Mouse (Mus musculus) intestine, postnatal 0 days (tissue): ENCODE data around the gene Osbpl7. TPM values are rescaled to one million over a fixed set of nuclear protein-coding genes. Genes with fewer than 3 reads are reported as not detected.

ENCODE experiments used
- ATAC-seq: fragments of 200-750 bp; cut with Nextera tagmentation; 2 replicates; pipeline ENCODE4 v1.8.0; 2017; ENCODE audit warnings: mild to moderate bottlenecking, moderate TSS enrichment, moderate library complexity
- H3K27ac ChIP-seq: fragments of 300-500 bp; sonication (generic); 2 replicates; pipeline ENCODE4 v1.5.1; 2014; ENCODE audit warnings: mild to moderate bottlenecking, low read depth, low read length, moderate library complexity
- H3K27me3 ChIP-seq: fragments of 300-500 bp; sonication (generic); replicated peaks from 2 replicates; pipeline ENCODE4 v1.6.1; 2014; ENCODE audit warnings: low read length, mixed read lengths; ENCODE audit not compliant: control insufficient read depth, insufficient read depth
- H3K36me3 ChIP-seq: fragments of 300-500 bp; sonication (generic); 2 replicates; pipeline ENCODE4 v1.6.1; 2014; ENCODE audit warnings: mild to moderate bottlenecking, moderate library complexity; ENCODE audit not compliant: control insufficient read depth, insufficient read depth
- H3K4me1 ChIP-seq: fragments of 300-500 bp; sonication (generic); replicated peaks from 2 replicates; pipeline ENCODE4 v1.6.1; 2014; ENCODE audit warnings: antibody characterized with exemption, low read length, mixed read lengths; ENCODE audit not compliant: control insufficient read depth, insufficient read depth
- H3K4me2 ChIP-seq: fragments of 300-500 bp; sonication (generic); replicated peaks from 2 replicates; pipeline ENCODE4 v1.6.1; 2014; ENCODE audit warnings: low read depth, mild to moderate bottlenecking, moderate library complexity
- H3K4me3 ChIP-seq: fragments of 300-500 bp; sonication (generic); 2 replicates; pipeline ENCODE4 v1.5.1; 2014; ENCODE audit warnings: low read depth, low read length
- H3K9ac ChIP-seq: fragments of 300-500 bp; sonication (generic); 2 replicates; pipeline ENCODE4 v1.6.1; 2014; ENCODE audit warnings: mild to moderate bottlenecking, low read depth, low read length
- H3K9me3 ChIP-seq: fragments of 300-500 bp; sonication (generic); 2 replicates; pipeline ENCODE4 v1.6.1; 2016; ENCODE audit warnings: mixed run types; ENCODE audit not compliant: control insufficient read depth
- CTCF ChIP-seq: sonication (generic); IDR thresholded peaks from 2 replicates; pipeline ENCODE4 v1.5.1; 2016; ENCODE audit warnings: low read depth, mild to moderate bottlenecking, control low read depth, antibody characterized with exemption, moderate library complexity
- WGBS: fragments of 180-500 bp; shearing (Covaris S2); extraction: QIAGEN DNeasy Blood & Tissue Kit; methylation state at CpG from one replicate; pipeline ENCODE4 v1.1.7; 2014; 5-methylcytosine and 5-hydroxymethylcytosine counted together
- microRNA-seq: library from miRNA; unstranded; fragments of <30 nt; microRNA quantifications from one replicate; pipeline ENCODE4, GENCODE M21; 2016
- polyA plus RNA-seq: library from polyadenylated mRNA; unstranded; fragments of >200 nt; fragmentation: Nextera tagmentation; extraction: Ambion mirVana; gene quantifications from 2 replicates; pipeline ENCODE4 v1.2.1, GENCODE M21; 2015

The Osbpl7 gene
- polyA plus RNA-seq, 1 experiment from 2014 or later = 10.6 TPM

DNA sequence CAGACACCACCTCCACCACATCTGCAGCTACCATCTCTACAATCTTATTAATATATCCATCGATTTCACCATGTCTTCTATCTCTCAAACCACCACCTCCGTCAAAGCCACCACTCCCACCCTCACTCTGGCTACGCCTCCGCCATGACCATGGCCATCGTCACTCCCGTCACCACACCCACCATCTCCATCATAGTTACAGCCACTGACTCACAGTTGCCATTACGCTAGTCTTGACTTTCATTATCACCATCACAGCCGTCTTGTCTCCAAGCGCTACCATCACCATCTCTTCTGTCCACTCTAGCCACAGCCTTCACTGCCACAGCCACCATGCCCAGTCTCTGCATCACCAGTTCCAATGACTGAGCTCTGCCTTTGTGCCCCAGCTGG is 53.7 kb downstream of the Osbpl7 start:
- Histone ChIP-seq H3K27me3 (peaks cover 18% of the 10 kb centered on the region; the same call in 1 of the 2 replicates), H3K9me3 (no peaks in the 10 kb centered on the region), H3K9ac (no peak overlapping the region), H3K4me2 (no peak overlapping the region), H3K36me3 (no peaks in the 10 kb centered on the region), H3K27ac (no peak overlapping the region), H3K4me1 (no peaks in the 10 kb centered on the region), H3K4me3 (no peak overlapping the region)
- TF ChIP-seq CTCF = no peak
- no peak for ATAC-seq
- WGBS = 93% methylated on average over 9 of the region's 9 CpGs

DNA sequence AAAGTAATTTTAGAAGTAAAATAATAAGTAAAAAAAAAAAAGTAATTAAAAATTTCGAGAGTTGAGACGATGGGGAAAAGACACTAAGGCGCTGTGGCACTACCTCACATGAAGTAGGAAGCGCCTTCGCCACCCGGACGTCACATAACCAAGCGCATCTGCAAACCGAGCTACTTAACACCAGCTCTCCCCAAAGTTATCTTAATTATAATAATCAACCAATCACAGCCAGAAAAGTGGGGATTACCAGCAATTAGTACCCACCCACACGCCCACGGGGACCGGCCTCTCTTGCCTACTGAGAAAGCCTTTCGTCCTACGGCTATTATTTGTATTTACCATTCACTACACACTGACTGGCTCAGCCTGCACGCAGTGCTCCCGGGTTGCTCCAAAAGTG is 58.5 kb downstream of the Osbpl7 start:
- peaks cover 17% of the 10 kb centered on the region for H3K27me3 ChIP-seq
- no peaks in the 10 kb centered on the region for H3K4me1 ChIP-seq
- no peak for TF ChIP-seq CTCF
- H3K27ac ChIP-seq = no peak overlapping the region
- no peak overlapping the region for H3K4me2 ChIP-seq
- H3K36me3 ChIP-seq = no peaks in the 10 kb centered on the region
- no peaks in the 10 kb centered on the region for H3K9me3 ChIP-seq
- H3K9ac ChIP-seq = no peak overlapping the region
- no peak overlapping the region for H3K4me3 ChIP-seq
- ATAC-seq = no peak
- WGBS = 79% methylated on average over 16 of the region's 16 CpGs

DNA sequence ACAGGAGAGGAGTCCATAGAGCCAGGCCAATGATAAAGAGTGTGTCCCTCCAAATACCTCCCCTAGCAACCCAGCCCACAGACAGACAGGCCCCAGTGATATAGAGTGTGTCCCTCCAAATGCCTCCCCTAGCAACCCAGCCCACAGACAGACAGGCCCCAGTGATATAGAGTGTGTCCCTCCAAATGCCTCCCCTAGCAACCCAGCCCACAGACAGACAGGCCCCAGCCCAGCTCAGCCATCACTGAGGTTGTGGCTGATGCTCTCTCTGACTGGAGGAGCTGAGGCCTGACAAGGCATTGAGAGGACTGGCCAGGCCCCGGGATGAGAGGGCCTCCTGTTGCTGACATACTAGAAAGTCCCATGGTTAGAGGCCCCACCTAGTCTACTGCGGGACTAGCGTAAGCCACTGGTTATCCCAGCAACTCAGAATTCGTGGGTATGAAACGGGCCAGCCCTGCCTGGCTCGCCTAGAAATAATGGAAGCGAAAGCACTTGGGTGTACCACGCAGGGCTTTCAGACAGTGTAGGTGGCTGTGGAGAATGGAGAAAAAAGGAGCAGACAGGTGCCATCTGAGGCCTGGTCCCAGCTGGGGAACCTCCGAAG is 62.2 kb downstream of the Osbpl7 start:
- H3K4me3 ChIP-seq = no peak overlapping the region
- TF ChIP-seq CTCF = no peak
- H3K36me3 ChIP-seq = no peaks in the 10 kb centered on the region
- H3K4me1 ChIP-seq = no peaks in the 10 kb centered on the region
- H3K27me3 ChIP-seq = peaks cover 50% of the 10 kb centered on the region
- H3K4me2 ChIP-seq = no peak overlapping the region
- no peak overlapping the region for H3K27ac ChIP-seq
- no peaks in the 10 kb centered on the region for H3K9me3 ChIP-seq
- no peak for ATAC-seq
- 79% methylated on average over 9 of the region's 9 CpGs for WGBS
- H3K9ac ChIP-seq = no peak overlapping the region

DNA sequence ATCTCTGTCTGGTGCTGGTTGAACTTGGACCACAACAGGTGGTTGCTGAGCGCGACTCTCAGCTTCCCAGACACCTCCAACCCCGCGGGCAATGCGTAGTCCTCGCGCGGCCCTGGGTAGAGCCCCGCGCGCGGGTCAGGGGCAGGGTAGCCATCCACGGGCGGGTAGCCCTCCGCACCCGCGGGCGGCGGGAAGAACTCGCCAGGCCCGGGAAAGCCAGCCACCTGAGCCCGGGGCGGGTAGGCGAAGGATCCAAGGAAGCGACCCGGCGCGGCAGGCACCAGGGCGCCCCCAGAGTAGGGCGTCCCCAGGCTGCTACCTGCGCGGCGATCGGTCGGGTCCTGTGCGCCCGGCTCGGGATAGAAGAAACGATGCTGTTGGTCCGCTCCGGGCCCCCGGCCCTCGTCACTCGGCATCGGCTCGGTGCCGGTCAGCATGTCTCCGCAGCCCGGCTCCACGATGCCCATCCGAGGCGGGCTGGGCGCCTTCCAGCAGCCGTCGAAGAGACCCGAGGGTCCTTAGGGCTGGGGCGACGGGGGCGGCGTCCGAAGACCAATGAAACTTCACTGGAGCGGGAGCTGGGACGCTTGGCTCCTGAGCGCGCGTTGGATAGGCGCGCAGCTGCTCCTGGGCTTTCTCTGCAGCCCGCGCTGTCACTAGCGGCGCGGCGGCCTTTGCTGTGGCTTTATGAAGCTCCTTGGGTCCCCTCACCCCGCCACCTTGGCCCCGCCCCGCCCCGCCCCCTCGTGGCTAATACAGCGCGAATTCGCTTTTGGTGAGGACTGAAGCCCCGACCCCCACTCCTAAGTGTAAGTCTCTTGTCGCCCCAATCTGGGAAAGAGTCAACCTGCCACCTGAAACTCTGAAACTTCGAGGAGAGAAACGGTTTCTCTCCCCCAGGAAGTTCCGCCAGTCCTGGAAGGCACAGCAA is 64.5 kb downstream of the Osbpl7 start, which contains the start of gene Tbx21:
TSS of gene Tbx21 (minus strand) at position 661 of the 931 bp plus-strand sequence.
- Histone ChIP-seq H3K4me3 (peak within 1 kb of the TSS; percentile 40), H3K4me2 (peak within 1 kb of the TSS; percentile 64), H3K9me3 (no peaks in the 10 kb centered on the region), H3K27me3 (peaks cover 59% of the 10 kb centered on the region), H3K27ac (no peak within 1 kb of the TSS), H3K9ac (peak within 1 kb of the TSS; percentile 7; the same call in 1 of the 2 replicates), H3K36me3 (no peaks in the 10 kb centered on the region), H3K4me1 (no peaks in the 10 kb centered on the region)
- under 1% methylated on average over 86 of the region's 87 CpGs for WGBS
- TF ChIP-seq CTCF = no peak
- no peak for ATAC-seq

DNA sequence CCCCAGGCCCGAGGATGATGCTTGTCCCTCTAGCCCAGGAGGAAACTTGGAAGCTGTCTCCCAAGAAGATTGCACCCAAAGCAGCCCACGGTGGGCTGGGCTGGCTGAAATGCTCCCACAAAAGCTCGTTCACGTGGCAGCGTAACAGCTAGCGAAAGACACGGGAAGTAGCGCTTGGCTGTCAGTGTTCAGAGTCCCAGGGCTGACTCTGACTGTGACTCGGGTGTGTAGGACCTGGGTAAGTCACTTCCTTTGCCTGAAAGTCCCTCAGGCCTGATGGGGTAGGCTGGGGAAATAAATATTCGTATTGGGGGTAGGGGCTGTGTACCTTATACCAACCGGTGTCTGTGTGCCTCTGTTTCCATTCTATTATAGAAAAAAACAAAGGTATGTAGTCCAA is 65.4 kb downstream of the Osbpl7 start:
- H3K27me3 ChIP-seq = peaks cover 59% of the 10 kb centered on the region
- H3K9ac ChIP-seq = no peak overlapping the region
- TF ChIP-seq CTCF = no peak
- H3K9me3 ChIP-seq = no peaks in the 10 kb centered on the region
- no peaks in the 10 kb centered on the region for H3K4me1 ChIP-seq
- H3K4me3 ChIP-seq = peak overlapping the region; percentile 40; the same call in 1 of the 2 replicates
- peak overlapping the region; percentile 64 for H3K4me2 ChIP-seq
- no peaks in the 10 kb centered on the region for H3K36me3 ChIP-seq
- no peak for ATAC-seq
- H3K27ac ChIP-seq = no peak overlapping the region
- 10% methylated on average over 11 of the region's 11 CpGs for WGBS

Small RNA genes within 50 kb of the gene (microRNA-seq; reads per million reads assigned to microRNA genes)
- gene Mir8103 = not detected

Other genes with a start within 250 kb of the Osbpl7 start
- gene Nfe2l1, start 220.7 kb upstream of the Osbpl7 start, polyA plus RNA-seq = 31.6 and 35.0 TPM in 2 replicates
- gene Copz2, start 200.8 kb upstream of the Osbpl7 start, polyA plus RNA-seq = 46.8 and 47.6 TPM in 2 replicates
- 64.1 and 68.9 TPM in 2 replicates for gene Cdk5rap3, start 134.1 kb upstream of the Osbpl7 start, polyA plus RNA-seq
- 138 and 141 TPM in 2 replicates for gene Prr15l, start 122.5 kb upstream of the Osbpl7 start, polyA plus RNA-seq
- 145 and 158 TPM in 2 replicates for gene Pnpo, start 106.6 kb upstream of the Osbpl7 start, polyA plus RNA-seq
- gene Sp2, start 67.7 kb upstream of the Osbpl7 start, polyA plus RNA-seq = 7.7 and 8.2 TPM in 2 replicates
- gene Sp6, start 37.2 kb upstream of the Osbpl7 start, polyA plus RNA-seq = 0.04 TPM in 1 of 2 replicates, not detected in the other
- gene Scrn2, start 20.7 kb upstream of the Osbpl7 start, polyA plus RNA-seq = 24.1 and 24.5 TPM in 2 replicates
- 0.17 and 0.18 TPM in 2 replicates for gene Lrrc46, start 9.2 kb upstream of the Osbpl7 start, polyA plus RNA-seq
- 50.7 and 50.8 TPM in 2 replicates for gene Mrpl10, start 9.1 kb upstream of the Osbpl7 start, polyA plus RNA-seq
- gene Tbx21, start 64.7 kb downstream of the Osbpl7 start, polyA plus RNA-seq = 0.09 and 0.13 TPM in 2 replicates
- 1.7 and 2.4 TPM in 2 replicates for gene Tbkbp1, start 100.9 kb downstream of the Osbpl7 start, polyA plus RNA-seq
- 17.5 and 18.1 TPM in 2 replicates for gene Kpnb1, start 137.3 kb downstream of the Osbpl7 start, polyA plus RNA-seq
- gene Npepps, start 230.0 kb downstream of the Osbpl7 start, polyA plus RNA-seq = 41.9 and 54.7 TPM in 2 replicates